Mouse (Mus musculus): Measurements from ENCODE around the gene Nrtn. TPM values are rescaled to one million over a fixed set of nuclear protein-coding genes. Genes with fewer than 3 reads are reported as not detected.

Gene Nrtn
- total RNA-seq (2021): 1 to 10 TPM; 2.6 to 3.3 TPM
- long read RNA-seq, experiment 1, transcript Nrtn-201 (3 exons, 1,023 nt): major isoform, 8 of 8 reads
- long read RNA-seq, experiment 1, partial matches to known transcripts: 0 of 8 reads
- long read RNA-seq, experiment 1, other reads (novel, unspliced or antisense): 0 of 8 reads
- long read RNA-seq, experiment 2, transcript Nrtn-201 (3 exons, 1,023 nt): major isoform, 11 of 11 reads
- long read RNA-seq, experiment 2, partial matches to known transcripts: 0 of 11 reads
- long read RNA-seq, experiment 2, other reads (novel, unspliced or antisense): 0 of 11 reads

DNA sequence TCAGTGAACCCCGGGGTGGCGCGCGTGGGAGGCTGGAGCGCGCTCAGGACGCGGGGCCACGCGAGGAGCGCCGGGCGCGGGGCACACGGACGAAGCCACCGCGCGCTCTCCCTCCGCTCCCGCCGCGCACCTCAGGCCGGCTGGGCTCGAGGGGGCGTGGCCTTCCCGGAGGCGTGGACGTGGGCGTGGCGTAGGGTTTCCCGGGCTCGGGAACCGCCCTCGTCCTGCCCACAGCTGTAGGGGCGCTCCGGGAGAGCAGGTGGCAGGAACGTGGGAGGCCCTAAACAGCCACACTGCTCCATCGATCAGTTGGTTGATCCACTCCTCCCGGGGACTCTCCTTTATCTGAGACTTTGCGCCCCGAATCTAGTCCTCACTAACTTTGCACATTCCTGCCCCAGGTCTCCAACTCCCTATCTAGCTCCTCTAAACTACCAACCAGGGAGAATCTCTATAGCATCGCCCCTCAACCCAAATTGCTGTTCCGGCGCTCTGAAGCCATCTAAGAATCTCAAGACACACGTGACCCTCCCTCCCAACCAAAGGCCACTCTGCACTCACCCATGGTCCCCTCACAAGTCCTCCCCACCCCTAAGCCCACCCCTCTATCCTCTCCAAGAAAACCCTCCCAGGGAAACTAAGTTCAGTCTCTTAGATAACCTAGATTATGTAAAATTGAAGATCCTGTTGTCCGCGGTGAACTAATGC lies at the start of gene Nrtn:
Nrtn (minus strand) TSS at position 115 of the 708 bp plus-strand sequence.
- DNase-seq (ENCODE audit: low spot score): peak; percentile 86

DNA sequence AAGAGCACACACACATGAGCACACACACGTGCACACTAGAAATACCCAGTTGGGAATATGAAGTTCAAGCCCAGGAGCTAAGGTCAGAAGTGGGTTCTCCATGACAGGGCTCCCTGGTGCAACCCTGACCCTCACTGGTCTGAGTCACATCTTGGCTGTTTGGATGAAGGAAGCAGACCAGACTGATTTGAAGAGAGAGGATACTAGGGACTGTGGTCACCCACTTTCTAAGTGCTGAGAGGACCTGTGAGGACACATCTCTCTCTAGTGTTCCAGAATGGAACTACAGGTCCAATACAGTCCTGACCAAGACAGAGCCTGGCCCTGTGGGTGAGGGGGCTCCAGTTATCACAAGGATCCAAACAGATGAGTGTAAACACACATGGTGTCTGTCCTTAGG lies 48.5 kb upstream of the Nrtn start:
- DNase-seq (ENCODE audit: low spot score): no peak

DNA sequence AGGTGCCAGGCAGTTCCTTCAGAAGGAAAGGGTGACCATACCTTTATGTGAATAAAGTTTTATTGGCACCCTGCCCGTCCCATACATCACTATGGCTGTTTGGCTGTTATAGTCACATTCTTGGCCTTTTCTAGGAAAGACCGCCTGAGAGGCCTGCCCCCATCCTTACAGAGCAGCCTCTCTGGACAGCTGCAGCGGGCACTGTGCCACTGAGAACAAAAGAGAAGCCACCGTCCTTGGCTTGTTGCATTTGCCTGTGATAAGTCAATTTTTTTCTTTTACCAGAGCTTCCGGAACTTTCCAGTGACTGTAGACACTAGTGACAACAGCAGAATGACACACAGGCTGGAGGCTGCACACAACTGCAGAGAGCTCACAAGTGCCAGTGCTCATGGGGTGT lies 47.6 kb upstream of the Nrtn start:
- DNase-seq (ENCODE audit: low spot score): no peak

DNA sequence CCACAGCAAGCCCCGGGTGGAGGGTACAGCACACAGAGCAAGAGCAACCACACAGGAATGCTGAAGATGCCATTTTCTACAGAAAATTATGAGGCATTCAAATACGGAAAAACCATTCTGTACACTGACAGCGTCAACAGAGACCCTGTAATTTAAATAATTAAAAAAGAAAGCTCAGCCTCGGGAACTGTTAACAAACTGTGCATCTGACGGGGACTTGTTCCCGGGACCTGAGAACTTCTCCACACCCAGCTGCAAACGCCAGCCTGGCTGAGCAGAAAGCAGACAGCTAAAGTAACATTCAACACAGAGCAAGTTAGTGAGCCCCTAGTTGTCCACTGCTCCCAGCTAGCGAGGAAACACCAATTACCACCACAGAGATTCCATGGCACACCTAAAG lies 44.7 kb upstream of the Nrtn start:
- no peak for DNase-seq (ENCODE audit: low spot score)

DNA sequence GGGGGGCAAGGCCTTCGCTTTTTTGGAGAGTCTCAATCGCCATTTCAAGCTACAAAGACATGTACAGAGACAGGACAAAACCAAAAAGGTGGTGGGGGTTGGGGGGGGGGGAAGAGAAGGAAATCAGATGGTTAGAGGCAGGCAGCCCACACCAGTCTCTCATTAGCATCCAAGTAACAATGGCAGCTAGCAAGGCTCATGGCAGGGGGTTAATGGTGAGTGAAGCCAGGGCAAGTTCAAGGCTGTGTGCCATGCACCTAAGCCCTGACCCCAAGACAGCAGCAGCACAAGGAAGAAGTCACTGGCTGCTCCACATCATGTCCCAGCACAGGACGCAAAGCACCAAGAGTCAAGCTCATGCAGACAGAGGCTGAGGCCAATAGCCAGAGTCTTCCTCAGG lies 41.9 kb upstream of the Nrtn start:
- no peak for DNase-seq (ENCODE audit: low spot score)

DNA sequence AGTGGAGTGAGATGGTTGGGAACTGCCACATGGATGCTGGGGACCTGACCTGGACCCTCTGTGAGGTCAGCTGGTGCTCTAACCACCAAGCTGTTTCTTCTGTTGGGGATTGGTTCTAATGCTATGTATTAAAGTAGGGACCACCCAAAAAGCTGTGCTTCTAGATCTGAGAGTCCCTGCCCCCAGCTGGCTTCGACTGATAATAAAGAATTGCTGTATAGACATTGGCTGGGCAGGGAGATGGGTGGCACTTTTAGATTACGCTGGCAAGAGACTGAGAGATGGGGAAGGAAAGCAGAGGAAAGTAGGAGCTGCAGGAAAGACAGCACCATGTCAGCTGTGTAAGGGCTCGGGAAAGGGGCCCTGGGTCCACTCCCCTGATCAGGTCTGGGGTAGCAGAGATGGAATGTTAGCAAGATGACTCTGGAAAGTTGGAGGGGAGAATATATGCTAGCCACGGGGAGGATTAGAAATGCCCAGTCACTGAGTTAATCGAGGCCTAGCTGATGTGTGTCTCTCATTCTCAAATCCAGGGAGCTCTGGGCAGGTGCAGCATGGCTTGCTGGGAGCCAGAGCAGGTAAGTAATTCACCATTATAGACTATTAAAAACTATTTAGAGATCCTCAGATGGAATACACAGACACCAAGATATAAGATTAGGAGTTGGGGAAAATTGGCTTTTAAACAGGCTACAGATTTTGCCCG lies 36.4 kb upstream of the Nrtn start:
- no peak for DNase-seq (ENCODE audit: low spot score)

DNA sequence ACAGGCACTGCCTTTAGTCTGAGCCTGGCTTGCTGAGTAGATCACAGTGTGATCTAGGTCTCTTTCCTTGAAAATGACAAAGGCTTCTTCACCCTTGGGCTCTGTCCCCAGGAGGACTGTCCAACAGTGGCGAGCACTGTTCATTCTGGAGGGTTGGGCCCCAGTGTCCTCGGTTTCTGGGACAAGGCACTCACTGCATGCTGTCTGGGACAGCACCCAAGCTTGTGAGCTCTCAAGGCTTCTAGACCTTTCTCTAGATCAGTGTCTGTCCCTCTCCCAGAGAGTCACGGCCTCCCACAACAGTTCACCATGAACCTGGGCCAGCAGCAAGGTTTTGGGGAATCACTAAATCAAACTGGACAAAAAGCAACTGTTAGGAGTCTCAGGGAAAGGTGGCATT lies 35.3 kb upstream of the Nrtn start:
- no peak for DNase-seq (ENCODE audit: low spot score)

DNA sequence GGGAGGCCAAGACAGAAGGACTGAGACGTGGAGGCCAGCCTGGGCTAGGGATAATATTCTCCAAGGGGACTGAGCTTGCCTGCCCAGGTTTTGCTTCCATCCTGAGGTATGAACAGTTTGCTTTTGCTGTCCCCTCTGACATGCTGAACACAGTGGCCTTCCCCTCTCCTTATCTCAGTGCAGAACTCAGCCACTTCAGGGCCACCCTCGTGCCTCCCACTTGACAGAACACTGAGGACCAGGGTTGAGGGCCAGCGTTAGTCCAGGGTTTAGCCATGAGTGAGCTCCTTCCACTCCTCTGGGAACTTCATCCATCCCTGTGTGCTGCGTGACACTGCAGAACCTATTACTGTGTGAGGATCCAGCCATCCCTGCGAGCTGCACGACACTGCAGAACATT lies 32.0 kb upstream of the Nrtn start:
- no peak for DNase-seq (ENCODE audit: low spot score)

DNA sequence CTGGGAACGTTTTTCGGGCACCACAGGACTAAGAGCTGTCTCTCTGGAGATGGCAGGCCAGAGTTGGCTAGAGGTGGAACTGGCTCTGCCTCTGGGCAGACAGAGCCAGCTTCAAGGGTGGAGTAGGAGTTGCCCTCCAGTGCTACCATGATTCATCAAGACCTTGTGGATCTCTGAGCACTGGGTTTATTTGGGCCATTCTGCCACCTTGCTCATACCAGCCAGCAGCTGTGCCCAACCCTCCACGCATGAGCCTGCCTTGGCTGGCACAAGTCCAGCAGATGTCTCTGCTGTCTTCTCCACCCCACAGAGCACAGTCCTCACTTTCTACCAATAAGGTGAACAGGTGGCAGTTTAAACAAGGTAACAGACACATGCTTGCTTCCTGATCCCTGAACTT lies 31.6 kb upstream of the Nrtn start:
- no peak for DNase-seq (ENCODE audit: low spot score)

DNA sequence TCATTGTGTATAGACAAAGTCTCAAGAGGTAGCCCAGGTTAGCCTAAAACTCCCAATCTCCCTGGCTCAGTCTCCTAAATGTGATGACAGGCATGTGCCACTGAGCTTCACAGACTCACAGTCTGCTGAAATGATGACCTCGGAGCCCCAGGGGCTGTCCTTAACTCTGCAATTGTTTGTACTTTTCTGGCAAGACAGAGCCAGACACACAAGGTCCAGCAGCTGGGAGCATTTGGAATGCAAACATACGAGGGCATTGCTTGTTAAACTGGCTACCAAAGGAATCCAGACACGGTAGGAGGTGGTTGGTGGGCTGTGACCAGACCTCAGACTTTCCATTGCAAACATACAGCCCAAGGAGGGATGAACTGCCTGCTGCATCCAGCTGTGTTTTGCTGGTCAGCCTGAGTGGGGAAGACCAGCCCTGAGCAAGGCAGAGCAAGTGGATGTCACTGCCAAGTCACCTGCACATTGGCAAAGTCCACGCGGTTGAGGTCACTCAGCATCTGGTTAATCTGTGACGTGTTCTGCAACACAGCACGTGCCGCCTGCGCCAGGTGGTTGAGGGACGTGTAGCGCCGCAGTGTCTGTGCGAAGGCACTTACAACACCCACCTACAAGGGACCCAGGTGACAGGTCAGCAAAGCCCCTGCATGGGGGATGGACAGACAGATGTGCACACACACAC lies 23.1 kb upstream of the Nrtn start:
- DNase-seq (ENCODE audit: low spot score): no peak

DNA sequence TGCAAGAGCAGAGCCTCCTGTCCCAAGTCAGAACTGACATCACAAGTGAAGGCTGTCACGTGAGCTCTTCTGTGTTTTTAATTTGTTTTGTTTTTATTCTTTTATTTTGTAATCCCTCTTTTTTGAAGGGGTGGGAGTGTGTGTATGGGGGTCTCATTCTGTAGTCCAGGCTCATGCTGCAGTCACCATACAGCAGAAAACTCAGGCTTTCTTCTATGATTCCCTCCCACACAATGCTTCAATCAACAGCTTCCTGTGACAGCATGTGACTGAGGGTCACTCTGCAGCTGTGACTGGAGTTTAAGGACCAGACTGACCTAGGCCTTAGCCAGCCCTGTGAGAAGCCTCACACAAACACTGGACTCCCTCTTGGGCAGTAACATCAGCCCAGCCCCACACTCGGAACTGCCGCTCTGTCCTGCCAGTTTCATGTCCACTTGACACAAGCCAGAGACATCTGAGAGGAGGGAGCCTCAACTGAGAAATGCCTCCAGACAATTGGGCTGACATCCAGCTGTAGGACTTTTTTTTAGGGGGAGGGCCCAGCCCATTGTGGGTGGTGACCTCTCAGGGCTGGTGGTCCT lies 21.5 kb upstream of the Nrtn start:
- DNase-seq (ENCODE audit: low spot score): no peak

DNA sequence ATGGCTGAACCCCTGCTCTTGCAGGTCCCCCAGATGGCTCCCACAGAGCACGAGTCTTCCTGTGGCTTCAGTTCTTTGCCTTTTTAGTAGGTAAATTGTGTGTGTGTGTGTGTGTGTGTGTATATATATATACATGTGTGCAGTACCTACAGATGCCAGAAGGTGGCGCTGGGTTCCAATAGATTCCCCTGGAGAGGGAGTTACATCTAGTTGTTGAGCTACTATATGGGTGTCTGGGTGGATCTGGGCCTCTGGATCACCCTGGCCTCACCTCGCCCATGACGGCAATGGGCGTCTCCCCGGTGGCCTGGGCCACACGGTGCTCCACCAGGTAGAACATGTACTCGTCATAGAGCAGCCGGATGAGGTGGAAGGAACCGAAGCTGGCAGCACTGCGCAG lies 20.2 kb upstream of the Nrtn start:
- DNase-seq (ENCODE audit: low spot score): no peak

DNA sequence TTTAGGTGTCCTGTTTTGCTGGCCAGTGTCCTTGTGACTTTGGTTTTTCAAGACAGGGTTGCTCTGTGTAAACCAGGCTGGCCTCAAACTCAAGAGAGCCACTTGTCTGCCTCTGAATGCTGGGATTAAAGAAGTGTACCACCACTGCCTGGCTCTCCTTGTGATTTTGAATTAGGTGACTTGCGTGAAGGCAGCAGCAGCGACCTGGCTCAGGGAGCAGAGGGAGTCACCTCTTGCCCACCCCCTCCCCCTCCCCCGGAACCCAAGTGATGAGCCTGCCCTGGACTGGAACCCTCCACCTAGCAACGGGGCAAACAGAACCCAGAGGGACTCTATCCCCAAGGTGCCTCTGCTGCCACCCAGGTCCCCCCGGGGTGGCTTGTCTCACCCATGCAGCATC lies 12.6 kb upstream of the Nrtn start, which contains the start of gene Prr22:
Prr22 (plus strand) TSS at position 301 of the 400 bp plus-strand sequence.
- DNase-seq (ENCODE audit: low spot score): no peak

DNA sequence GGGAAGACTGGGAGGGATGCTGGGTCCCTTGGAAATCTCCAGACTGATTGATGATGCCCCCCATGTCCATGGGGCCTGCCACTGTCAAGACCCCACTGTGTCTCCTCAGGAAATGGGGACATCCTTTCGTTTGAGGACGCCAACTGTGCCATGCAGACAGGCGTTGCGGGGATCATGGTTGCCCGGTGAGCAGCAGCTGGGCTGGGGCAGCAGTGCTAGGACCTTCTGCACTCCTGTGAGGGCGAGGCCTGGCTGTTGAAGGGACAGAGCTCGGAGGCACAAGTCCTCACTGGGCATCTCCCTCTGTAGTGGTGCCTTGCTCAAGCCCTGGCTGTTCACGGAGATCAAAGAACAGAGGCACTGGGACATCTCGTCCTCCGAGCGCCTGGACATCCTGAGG lies 11.6 kb upstream of the Nrtn start:
- no peak for DNase-seq (ENCODE audit: low spot score)

DNA sequence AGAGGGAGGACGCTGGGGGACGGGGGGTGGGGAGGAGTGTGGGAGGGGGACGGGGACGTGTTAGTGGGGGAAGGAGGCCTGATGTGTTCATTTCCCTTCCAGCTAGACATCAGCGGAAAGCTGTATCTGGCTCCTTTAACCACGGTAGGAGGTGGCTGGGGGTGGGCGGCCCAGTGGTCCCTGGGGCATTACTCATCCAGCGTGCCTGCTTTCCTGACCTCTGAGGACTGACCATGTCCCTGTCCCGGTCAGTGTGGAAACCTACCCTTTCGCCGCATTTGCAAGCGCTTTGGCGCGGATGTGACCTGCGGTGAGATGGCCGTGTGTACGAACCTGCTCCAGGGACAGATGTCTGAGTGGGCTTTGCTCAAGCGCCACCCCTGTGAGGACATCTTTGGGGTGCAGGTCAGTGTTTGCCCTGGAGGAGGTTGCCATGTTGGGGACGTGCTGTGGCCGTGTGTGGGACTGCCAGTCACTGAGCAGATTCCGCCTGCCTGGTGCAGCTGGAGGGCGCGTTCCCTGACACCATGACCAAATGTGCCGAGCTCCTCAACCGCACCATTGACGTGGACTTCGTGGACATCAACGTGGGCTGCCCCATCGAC lies 10.3 kb upstream of the Nrtn start:
- DNase-seq (ENCODE audit: low spot score): no peak

DNA sequence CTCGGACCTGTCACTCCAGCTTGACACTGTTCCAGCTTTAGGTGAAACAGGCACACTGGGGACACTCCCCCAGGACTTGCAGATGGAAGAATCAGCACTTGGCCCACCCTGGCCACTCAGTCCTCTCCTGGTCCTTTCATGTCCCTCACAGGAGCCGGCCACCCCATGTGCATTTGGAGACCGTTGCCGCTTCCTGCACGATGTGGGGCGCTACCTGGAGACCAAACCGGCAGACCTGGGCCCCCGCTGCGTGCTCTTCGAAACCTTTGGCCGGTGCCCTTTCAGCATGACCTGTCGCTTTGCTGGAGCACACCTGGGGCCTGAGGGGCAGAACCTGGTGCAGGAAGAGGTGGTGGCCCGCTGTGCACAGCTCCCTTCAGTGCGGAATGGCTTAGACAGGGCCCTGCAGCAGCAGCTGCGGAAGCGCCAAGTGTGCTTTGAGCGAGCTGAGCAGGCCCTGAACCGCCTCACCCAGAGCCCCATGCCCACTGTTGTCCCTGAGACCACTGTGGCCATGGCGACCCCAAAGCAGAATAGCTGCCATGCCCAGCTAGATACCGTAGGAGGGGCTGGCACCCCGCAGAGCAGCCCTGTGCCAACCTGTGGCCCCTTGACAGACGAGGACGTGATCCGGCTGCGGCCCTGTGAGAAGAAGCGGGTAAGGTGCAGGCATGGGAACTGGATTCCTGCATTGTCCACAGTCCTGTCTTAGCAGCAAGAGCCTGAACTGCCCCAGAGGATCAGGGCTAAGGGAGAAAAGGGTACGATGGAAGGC lies 9.5 kb upstream of the Nrtn start:
- no peak for DNase-seq (ENCODE audit: low spot score)

DNA sequence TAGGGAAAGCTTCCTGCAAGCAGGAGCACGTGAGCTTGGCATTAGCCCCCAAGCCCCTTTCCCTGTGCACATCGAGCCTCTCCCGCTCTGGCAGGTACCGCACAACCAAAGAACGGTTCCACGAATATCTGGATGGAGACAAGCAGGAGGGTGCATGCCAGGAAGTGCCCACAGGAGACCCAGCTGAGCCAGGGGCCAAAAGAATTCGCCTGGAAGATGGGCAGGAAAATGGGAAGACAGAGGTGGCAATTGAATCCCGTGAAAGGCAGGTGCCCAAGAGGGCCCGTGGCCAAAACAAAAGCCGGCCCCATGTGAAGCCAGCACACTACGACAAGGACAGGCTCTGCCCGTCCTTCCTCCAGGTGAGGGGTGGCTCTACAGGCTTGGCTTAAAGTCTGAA lies 8.1 kb upstream of the Nrtn start:
- no peak for DNase-seq (ENCODE audit: low spot score)

DNA sequence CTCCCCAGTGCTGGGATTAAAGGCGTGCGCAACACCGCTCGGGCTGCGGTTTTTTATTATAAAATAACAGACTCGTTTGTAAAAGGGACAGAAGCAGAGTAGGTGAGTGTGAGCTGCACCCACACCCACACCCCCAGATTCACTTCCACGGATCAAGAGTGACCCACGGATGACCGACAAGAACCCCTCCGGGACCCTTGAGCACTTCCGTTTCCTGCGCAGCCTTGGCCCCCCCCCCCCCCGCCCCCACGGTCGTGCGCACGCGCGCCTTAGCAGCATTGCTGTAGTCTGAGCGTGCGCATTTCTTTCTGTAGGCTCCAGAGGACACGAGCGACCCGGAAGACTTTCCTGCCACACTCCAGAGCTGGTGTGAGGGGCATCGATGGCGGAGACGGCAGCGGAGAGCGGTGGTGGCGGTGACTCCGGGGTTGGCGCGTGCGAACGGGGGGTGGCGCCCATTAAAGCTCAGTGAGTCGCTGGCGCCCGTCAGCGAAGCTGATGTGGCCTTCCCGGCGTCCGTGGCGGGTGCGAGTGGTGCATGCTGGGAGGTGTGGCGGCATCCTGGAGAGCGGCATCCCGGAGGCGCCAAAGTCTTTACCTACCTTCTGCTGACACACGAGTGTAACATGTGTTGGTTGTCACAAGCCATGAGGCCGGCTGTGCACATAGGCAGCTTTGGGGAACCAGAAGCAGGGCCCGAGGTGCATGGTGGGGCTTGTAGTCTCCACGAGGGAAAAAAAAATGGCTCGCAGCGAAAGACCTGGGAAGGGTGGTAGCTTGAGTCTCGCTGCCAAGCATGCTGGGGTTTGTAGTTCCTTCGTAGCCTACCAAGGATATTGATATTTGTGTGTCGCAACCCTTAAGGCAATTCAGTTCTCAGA lies 7.4 kb upstream of the Nrtn start, which contains the start of gene Dus3l:
Dus3l (plus strand) TSS at position 284 of the 881 bp plus-strand sequence.
- peak; percentile 92 for DNase-seq (ENCODE audit: low spot score)

DNA sequence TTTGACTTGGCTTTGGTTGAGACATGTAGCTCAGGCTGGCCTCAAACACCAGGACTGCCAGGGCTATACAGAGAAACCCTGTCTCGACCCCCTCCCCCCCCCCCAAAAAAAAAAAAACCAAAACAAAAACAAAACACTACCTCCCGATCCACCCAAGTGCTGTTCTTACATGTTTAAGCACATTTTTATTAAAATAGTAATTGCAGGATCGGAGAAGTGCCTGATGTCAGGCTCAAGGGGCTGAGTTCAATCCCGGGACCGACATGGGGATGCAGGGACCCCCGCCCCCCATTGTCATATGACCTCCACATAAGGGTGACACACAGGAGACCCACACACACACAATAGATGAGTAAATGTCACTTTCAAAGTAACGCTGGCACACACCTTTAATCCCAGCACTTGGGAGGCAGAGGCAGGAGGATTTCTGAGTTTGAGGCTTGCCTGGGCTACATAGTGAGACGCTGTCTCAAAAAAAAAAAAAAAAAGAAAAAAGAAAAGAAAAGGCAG lies 6.5 kb upstream of the Nrtn start:
- no peak for DNase-seq (ENCODE audit: low spot score)

Measured in gastrocnemius, adult 18-20 months (tissue).